Mouse (Mus musculus): ENCODE measurements around the gene Ankle2.
A peak's percentile ranks its signal among the peaks of the same experiment; 100 is the strongest.

The Ankle2 gene

GRCm38 (mm10) chr5:110284536-110284935, 53.7 kb downstream of the Ankle2 start:
- peak; percentile 84 for DNase-seq (ENCODE audit: low read depth)

GRCm38 (mm10) chr5:110285156-110285555, 54.4 kb downstream of the Ankle2 start:
- no peak for DNase-seq (ENCODE audit: low read depth)

GRCm38 (mm10) chr5:110285770-110286445, 55.1 kb downstream of the Ankle2 start, which contains the start of the genes Pxmp2 and Pole:
TSS of gene Pxmp2 (minus strand) at chr5:110286186.
TSS of gene Pole (plus strand) at chr5:110286306.
- peak; percentile 92 for DNase-seq (ENCODE audit: low read depth)

- DNase-seq (ENCODE audit: low read depth): no peak
These were observed 55.8 kb downstream of the Ankle2 start for GRCm38 (mm10) chr5:110286446-110287083.

GRCm38 (mm10) chr5:110287084-110287475, 56.3 kb downstream of the Ankle2 start:
- DNase-seq (ENCODE audit: low read depth): no peak

- DNase-seq (ENCODE audit: low read depth): no peak
These were observed 60.8 kb downstream of the Ankle2 start for GRCm38 (mm10) chr5:110291649-110292048.

GRCm38 (mm10) chr5:110296637-110297036, 65.8 kb downstream of the Ankle2 start:
- no peak for DNase-seq (ENCODE audit: low read depth)

- DNase-seq (ENCODE audit: low read depth): no peak
These were observed 69.8 kb downstream of the Ankle2 start for GRCm38 (mm10) chr5:110300591-110300990.
